Mouse (Mus musculus) regulatory T cell (primary cell): ENCODE measurements around the gene Akap13.

Experiments used
- in situ Hi-C: fragments of 300-600 bp; cut with MboI, MseI; formaldehyde crosslinking; loops from one replicate; pipeline ENCODE4 v1.15.1; 2025; ENCODE audit warnings: high pct_unique_total_duplicates

Akap13 gene

DNA sequence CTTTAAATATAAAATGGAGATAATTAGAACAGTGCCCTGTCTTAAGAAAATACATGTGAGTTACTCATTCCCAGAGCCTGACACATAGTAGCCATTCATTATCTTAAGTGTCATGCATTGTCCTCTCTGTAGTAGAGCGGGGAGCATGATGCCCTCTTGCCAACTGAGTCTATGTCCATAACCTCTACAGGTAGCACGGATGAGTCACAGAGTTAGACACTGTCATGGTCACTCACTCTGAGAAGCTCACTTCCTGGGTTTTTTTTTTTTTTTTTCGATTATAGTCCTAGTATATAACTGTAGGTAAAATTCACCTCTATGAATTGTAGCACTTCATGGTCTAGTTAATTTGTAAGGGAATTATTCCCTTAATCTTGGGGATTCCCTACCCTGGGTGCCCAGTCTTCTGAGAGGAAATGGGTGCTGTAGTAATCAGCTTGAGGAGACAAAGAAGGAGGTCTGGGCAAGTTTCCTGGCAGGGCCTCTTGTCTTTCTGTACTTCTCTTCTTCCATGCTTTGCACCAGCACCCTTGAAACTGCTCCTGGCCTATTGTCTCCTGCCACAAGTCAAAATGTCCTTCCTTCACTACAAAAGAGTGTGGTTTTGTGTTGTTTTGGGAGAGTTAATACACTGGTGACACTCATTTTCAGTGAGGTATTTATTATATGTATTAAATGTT lies 247.8 kb downstream of the Akap13 start:
- in situ Hi-C loops: no loop called here

DNA sequence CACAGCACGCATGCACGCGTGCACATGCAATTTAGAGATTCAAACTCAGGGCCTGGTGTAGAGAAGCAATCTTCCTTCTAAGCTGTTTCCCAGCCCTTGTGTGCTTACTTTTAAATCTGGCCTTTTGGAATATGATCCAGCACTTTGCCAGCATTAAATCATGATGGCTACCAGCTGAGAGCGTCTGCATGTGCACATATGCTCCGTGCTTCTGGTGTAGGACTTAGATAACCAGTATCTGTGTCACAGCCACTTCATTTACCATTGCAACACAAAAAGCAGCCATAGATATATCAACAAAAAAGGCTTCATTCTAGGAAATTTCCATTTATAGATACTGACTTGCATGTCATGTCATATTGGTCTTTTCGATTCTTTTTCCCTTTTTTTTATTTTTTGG lies 249.5 kb downstream of the Akap13 start:
- in situ Hi-C loops: no loop called here

DNA sequence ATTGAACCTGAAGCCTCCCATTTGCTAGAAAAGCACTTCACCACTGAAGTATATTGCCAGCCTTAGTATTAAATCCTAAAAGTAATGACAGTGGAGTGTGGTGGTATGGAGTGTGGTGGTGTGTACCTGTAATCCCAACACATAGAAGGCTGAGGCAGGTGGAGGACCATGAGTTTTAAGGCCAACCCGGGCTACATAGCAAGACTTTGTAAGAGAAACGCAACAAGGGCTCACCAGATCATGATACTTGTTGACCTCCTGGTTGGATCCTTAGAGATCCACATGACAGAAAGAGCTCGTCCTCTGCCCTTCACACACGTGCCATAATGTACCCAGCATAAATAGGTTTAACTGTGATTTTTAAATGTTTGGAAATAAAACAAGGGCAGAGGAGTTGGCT lies 254.6 kb downstream of the Akap13 start:
- in situ Hi-C loops: no loop called here

DNA sequence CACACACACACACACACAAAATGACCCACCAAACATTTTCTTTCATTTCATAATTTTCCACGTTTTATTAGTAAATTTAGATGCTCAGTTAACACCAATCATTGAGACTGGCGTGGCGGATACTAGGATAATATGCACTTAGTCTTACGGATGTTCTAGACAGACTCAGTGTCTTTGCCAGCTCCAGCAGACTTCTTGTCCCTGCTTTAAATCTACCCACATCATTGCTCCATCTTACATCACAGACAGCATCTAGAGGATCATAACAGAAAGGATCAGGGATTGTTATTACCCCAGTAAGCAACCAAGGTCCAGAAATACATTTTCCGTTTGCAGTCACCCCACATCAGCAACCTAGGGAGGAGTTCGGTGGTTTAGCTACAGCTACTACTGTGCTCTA lies 255.6 kb downstream of the Akap13 start:
- in situ Hi-C loops: no loop called here

DNA sequence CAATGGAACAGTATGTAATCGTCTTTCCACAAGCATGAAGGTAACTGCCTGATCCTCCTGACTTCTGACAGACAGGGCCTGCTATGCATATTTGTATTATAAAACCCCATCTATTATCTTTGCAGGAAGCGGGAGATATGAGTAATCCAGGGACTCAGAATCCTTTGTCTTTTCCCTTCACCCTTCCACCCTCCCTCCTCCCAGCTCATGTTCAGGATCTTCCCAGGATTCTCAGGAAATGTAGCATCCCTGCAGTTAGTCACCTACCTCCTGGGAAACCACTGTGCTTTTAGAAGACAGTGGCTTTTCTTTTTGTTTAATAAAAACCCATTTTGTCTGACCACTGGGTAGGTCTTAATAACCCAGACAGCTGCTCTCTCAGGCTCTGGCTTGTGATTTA lies 256.1 kb downstream of the Akap13 start:
- in situ Hi-C loops: no loop called here

DNA sequence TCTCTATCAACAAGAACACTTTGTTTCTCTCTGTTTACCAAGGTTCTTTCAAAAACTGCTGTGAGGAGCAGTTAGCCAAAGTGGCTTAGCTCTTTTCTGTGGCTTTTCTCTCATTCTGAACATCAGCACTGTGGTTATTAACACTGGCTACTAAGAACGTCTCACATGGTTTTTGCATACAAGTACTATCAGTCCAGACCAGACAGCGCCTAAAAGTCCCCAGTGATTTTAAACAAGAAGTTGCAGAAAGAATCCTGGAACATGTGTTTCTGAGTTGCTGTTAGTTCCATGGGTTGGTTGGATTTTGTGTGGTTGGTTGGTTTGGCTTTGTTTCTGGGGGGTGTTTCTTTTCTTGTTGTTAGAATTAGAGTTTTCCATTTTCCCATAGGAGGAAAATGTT lies 257.5 kb downstream of the Akap13 start:
- in situ Hi-C loops: no loop called here

GRCm38 (mm10) chr7:75713959-75714358 lies 258.6 kb downstream of the Akap13 start:
- in situ Hi-C loops: no loop called here

GRCm38 (mm10) chr7:75715026-75715425 lies 259.7 kb downstream of the Akap13 start:
- in situ Hi-C loops: no loop called here

GRCm38 (mm10) chr7:75715939-75716338 lies 260.6 kb downstream of the Akap13 start:
- in situ Hi-C loops: no loop called here

- in situ Hi-C loops: no loop called here
Measured at GRCm38 (mm10) chr7:75717349-75717748, 262.0 kb downstream of the Akap13 start.

DNA sequence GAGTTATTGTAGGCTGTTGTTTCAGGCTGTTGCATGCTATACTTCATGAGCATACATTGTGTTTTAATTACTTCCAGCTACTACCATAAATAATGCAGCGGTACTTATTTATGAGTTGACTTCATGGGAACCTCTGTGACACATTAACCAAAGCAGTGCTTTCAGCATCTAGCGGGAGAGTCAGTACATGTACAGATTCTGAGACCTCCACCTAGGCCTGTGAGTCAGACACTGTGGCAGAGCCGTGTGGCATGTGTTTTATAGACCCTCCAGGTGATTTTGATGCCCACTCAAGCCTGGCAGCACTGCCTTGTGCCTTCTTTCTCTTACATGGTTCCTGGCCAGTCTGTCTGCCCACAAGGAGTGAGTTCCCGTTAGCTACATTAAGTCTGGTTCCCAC lies 266.0 kb downstream of the Akap13 start:
- in situ Hi-C loops: no loop called here

DNA sequence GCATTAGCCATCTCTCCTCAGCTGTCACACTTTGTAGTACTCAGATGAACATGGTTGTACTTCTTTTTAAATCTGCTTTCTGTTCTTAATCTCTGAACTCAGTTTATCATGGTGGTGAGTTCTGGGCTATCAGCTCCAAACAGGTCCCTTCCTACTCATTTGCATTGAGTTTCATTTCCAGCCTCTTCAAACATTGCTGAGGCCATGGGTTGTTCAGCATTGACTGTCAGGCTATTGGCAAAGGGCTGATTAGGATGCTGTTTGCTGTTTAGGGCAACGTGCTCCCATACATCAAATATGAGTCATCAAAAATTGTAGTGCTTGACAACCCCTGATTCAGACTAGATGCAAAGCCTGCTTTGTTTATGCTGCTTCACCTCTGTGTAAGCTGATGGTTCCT lies 268.7 kb downstream of the Akap13 start:
- in situ Hi-C loops: no loop called here

GRCm38 (mm10) chr7:75725899-75726298 lies 270.6 kb downstream of the Akap13 start:
- in situ Hi-C loops: loop anchor here (25.0 kb wide), 2 partner anchors 589 to 661 kb away; no protein-coding TSS in a partner anchor

DNA sequence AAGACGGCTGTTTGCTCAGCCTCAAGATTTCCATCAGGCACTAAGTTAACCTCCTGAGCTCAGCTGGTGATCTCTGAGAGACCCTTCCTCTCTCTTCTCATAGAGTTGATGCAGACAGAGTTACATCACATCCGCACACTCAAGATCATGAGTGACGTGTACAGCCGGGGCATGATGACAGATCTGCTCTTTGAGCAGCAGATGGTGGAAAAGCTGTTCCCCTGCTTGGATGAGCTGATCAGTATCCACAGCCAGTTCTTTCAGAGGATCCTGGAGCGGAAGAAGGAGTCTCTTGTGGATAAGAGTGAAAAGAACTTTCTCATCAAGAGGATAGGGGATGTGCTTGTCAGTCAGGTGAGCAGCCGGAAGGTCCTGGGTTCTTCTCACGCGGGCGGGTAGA lies 271.5 kb downstream of the Akap13 start:
- in situ Hi-C loops: loop anchor here (25.0 kb wide), 2 partner anchors 590 to 660 kb away; no protein-coding TSS in a partner anchor

DNA sequence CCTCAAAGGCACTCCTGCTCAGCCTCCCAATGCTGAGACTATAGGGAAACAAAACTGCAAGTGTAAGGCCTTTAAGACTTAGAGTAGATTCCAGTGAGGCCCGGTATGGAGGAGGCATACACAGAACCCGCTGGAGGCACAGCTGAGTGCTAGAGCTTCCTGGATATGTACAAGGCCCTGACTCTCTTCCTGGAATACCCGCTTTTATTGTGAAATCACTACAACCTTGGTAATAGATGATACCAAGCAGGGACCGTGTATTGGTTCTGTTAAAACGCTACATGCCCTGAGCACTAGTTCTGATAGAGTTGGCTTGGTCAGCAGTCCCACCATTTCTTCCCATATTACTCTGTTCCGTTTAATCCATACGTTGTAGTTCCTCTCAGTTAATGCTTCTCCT lies 274.3 kb downstream of the Akap13 start:
- in situ Hi-C loops: loop anchor here (25.0 kb wide), 2 partner anchors 592 to 658 kb away; no protein-coding TSS in a partner anchor

DNA sequence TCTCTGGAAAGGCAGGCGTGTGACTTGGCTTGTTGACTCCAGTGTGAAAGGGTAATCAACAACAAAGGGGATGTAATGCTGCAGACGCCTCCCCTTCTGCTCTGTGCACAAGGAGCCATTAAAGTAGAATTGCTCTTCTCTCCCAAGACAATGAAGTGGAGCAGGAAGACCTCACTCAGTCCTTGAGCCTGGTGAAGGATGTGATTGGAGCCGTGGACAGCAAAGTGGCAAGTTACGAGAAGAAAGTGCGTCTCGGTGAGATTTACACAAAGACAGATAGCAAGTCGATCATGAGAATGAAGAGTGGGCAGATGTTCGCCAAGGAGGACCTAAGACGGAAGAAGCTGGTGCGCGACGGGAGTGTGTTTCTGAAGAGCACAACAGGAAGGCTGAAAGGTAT lies 274.9 kb downstream of the Akap13 start:
- in situ Hi-C loops: loop anchor here (25.0 kb wide), 2 partner anchors 593 to 657 kb away; no protein-coding TSS in a partner anchor

DNA sequence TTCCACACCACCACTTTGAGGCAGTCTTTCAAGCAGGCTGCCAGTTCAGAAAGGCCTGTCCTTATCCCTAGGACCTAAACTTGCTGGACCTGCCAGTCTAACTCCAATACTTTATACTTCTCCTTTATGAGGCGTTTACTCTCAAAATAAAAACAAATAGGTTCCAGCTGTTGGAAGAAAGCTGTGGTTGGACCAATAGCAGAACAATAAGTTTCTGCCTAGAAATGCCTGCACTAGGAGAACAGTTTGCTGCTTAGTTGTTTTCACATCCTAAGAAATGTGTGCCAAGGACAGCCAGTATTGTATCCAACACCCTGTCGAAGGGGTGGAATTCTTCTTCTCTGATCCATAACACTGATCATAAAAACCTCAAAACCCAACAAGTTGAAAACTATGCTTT lies 276.6 kb downstream of the Akap13 start:
- in situ Hi-C loops: loop anchor here (25.0 kb wide), 2 partner anchors 595 to 655 kb away; no protein-coding TSS in a partner anchor

DNA sequence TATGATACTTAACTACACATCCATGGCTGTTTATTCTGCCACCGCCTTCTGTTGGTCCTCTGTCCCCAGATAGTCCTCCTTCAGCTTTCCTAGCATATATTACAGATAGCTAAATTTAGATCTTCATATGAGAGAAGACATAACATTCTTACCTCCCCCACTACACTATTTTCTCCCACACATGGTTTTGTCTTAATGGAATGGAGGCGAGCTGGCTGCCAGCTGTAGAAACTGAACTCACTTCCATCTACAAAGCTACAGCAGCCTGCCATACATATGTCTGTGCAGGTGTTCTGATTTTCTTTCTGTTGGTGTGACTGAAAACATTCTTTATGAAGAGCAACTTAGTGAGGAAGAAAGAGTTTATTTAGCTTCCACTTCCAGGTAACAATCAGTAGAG lies 277.8 kb downstream of the Akap13 start:
- in situ Hi-C loops: loop anchor here (25.0 kb wide), 2 partner anchors 596 to 654 kb away; no protein-coding TSS in a partner anchor

DNA sequence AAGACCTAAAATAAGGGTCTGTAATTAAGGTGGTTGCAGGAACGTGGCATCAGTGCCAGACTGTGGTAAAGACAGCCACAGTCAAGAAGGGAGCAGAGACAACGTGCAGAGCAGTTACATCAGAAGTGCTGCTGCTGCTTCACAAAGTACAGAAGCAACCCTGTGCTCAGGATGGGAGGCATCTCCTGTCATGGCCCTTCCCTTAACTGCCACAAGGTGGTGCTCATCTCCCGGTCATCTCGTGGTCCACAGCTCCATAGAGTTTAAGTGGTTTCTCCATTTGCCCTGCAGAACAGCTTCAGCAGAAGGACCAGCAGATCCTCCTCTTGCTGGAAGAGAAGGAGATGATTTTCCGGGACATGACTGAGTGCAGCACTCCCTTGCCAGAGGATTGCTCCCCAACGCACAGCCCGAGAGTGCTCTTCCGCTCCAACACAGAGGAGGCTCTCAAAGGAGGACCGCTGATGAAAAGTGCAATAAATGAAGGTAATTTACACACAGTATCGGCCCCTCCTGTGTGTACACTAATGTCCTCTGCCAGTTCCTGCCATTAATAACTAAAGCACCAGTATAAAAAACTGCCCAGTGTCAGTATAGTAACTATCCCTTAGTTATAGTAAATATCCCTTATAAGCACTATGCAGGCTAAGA lies 283.9 kb downstream of the Akap13 start:
- in situ Hi-C loops: loop anchor here (25.0 kb wide), 2 partner anchors 602 to 648 kb away; no protein-coding TSS in a partner anchor

DNA sequence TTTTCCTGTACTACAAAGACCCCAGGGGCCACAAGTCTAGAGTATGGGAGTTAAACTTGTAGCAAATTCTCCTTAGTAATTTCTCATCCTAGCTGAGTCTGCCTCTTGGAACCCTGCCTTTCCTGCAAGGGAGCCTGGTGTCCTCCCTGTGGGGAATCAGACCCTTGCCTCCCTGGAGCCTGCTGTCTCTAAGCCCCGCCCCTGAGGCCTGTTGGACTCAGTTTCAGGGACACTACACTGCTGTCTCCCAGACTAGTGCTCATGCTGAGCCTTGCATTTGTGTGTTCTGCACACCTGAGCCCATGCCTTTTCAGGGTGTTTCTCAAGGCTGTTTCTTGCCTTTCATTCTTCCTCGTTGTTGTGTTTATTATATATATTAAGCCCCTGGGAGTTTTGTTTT lies 289.2 kb downstream of the Akap13 start:
- in situ Hi-C loops: loop anchor here (5.0 to 25.0 kb wide), 3 partner anchors 83 to 643 kb away; no protein-coding TSS in a partner anchor

- in situ Hi-C loops: loop anchor here (5.0 to 25.0 kb wide), 4 partner anchors 82 to 642 kb away; no protein-coding TSS in a partner anchor
Measured at GRCm38 (mm10) chr7:75744978-75745638, 289.8 kb downstream of the Akap13 start.

DNA sequence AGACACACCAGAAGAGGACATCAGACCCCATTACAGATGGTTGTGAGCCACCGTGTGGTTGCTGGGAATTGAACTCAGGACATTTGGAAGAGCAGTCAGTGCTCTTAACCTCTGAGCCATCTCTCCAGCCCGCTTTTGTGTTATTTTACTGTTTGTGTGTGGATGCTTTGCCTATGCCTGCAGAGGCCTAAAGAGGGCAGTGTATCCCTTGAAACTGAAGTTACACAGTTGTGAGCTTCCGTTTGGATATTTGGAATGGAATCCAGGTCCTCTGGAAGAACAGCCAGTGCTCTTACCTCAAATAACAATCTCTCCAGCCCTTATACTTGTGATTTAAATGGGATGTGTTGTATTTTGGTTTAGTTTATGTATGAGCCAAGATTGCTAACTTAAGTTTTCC lies 290.6 kb downstream of the Akap13 start:
- in situ Hi-C loops: loop anchor here (5.0 to 25.0 kb wide), 3 partner anchors 126 to 641 kb away; no protein-coding TSS in a partner anchor
